Mouse (Mus musculus) hindbrain, embryonic 11.5 days (tissue): ENCODE results near the gene Skap1. TPM values are rescaled to one million over a fixed set of nuclear protein-coding genes. Genes with fewer than 3 reads are reported as not detected.
A peak's percentile ranks its signal among the peaks of the same experiment; 100 is the strongest.

ENCODE experiments used
- ATAC-seq: fragments of 200-750 bp; cut with Nextera tagmentation; 2 replicates; pipeline ENCODE4 v1.8.0; 2017; ENCODE audit warnings: mild to moderate bottlenecking, moderate TSS enrichment, moderate library complexity; ENCODE audit not compliant: low FRiP score
- DNase-seq: peaks from one replicate; pipeline ENCODE4 v3.0.0-alpha.2; 2015; ENCODE audit warnings: low spot score
- H3K27ac ChIP-seq: fragments of 300-500 bp; sonication (generic); 2 replicates; pipeline ENCODE4 v1.5.1; 2014; ENCODE audit warnings: mild to moderate bottlenecking, low read depth, low read length
- H3K27me3 ChIP-seq: fragments of 300-500 bp; sonication (generic); 2 replicates; pipeline ENCODE4 v1.6.1; 2014; ENCODE audit warnings: mild to moderate bottlenecking, low read length, moderate library complexity, mixed read lengths; ENCODE audit not compliant: control insufficient read depth, insufficient read depth
- H3K36me3 ChIP-seq: fragments of 300-500 bp; sonication (generic); 2 replicates; pipeline ENCODE4 v1.6.1; 2014; ENCODE audit warnings: mild to moderate bottlenecking, low read length, moderate library complexity, mixed read lengths; ENCODE audit not compliant: control insufficient read depth, insufficient read depth
- H3K4me1 ChIP-seq: fragments of 300-500 bp; sonication (generic); replicated peaks from 2 replicates; pipeline ENCODE4 v1.6.1; 2014; ENCODE audit warnings: low read length, mixed read lengths; ENCODE audit not compliant: control insufficient read depth, insufficient read depth
- H3K4me2 ChIP-seq: fragments of 300-500 bp; sonication (generic); replicated peaks from 2 replicates; pipeline ENCODE4 v1.6.1; 2014; ENCODE audit warnings: mild to moderate bottlenecking, low read depth, low read length
- H3K4me3 ChIP-seq: fragments of 300-500 bp; sonication (generic); 2 replicates; pipeline ENCODE4 v1.5.1; 2014; ENCODE audit warnings: low read depth, low read length
- H3K9ac ChIP-seq: fragments of 300-500 bp; sonication (generic); 2 replicates; pipeline ENCODE4 v1.6.1; 2014; ENCODE audit warnings: low read depth, low read length
- H3K9me3 ChIP-seq: fragments of 300-500 bp; sonication (generic); 2 replicates; pipeline ENCODE4 v1.6.1; 2016; ENCODE audit warnings: low read length; ENCODE audit not compliant: control insufficient read depth
- WGBS: fragments of 180-500 bp; shearing (Covaris S2); extraction: QIAGEN DNeasy Blood & Tissue Kit; methylation state at CpG from one replicate; pipeline ENCODE4 v1.1.7; 2014; 5-methylcytosine and 5-hydroxymethylcytosine counted together
- polyA plus RNA-seq: library from polyadenylated mRNA; unstranded; fragments of >200 nt; fragmentation: Nextera tagmentation; extraction: Ambion mirVana; gene quantifications from 2 replicates; pipeline ENCODE4 v1.2.1, GENCODE M21; 2014

Gene Skap1
- polyA plus RNA-seq, 1 experiment from 2014 or later, result 0.85 TPM

- no peaks in the 10 kb centered on the region for H3K4me1 ChIP-seq
- WGBS, result 75% methylated on average over 5 of the region's 5 CpGs
Observed at GRCm38 (mm10) chr11:96639805-96640204, 175.4 kb downstream of the Skap1 start.

GRCm38 (mm10) chr11:96642173-96643140 is 178.1 kb downstream of the Skap1 start:
- no peak for DNase-seq
- 74% methylated on average over 17 of the region's 17 CpGs for WGBS
- no peak overlapping the region for H3K4me2 ChIP-seq

More at GRCm38 (mm10) chr11:96639805-96640204, 175.4 kb downstream of the Skap1 start:
- ATAC-seq, result no peak
- Histone ChIP-seq H3K36me3 (no peaks in the 10 kb centered on the region), H3K4me3 (no peak overlapping the region), H3K27ac (no peak overlapping the region), H3K4me2 (no peak overlapping the region), H3K27me3 (no peaks in the 10 kb centered on the region), H3K9me3 (no peaks in the 10 kb centered on the region), H3K9ac (no peak overlapping the region)
- DNase-seq, result no peak

GRCm38 (mm10) chr11:96644969-96645368 is 180.6 kb downstream of the Skap1 start:
- H3K4me3 ChIP-seq, result no peak overlapping the region
- H3K9me3 ChIP-seq, result no peaks in the 10 kb centered on the region
- no peak for DNase-seq
- H3K4me2 ChIP-seq, result no peak overlapping the region
- peak overlapping the region; percentile 74 for H3K27ac ChIP-seq
- H3K36me3 ChIP-seq, result no peaks in the 10 kb centered on the region
- H3K4me1 ChIP-seq, result 0 out of 2 replicates have a peak, but pooled peaks cover 3% of the 10 kb centered on the region
- ATAC-seq, result no peak
- 77% methylated on average over 7 of the region's 7 CpGs for WGBS
- H3K27me3 ChIP-seq, result no peaks in the 10 kb centered on the region
- H3K9ac ChIP-seq, result no peak overlapping the region

More at GRCm38 (mm10) chr11:96642173-96643140, 178.1 kb downstream of the Skap1 start:
- H3K9me3 ChIP-seq, result no peaks in the 10 kb centered on the region
- no peaks in the 10 kb centered on the region for H3K36me3 ChIP-seq
- H3K4me1 ChIP-seq, result 0 out of 2 replicates have a peak, but pooled peaks cover 3% of the 10 kb centered on the region
- ATAC-seq, result no peak
- no peaks in the 10 kb centered on the region for H3K27me3 ChIP-seq
- H3K4me3 ChIP-seq, result no peak overlapping the region
- H3K27ac ChIP-seq, result no peak overlapping the region
- no peak overlapping the region for H3K9ac ChIP-seq

DNA sequence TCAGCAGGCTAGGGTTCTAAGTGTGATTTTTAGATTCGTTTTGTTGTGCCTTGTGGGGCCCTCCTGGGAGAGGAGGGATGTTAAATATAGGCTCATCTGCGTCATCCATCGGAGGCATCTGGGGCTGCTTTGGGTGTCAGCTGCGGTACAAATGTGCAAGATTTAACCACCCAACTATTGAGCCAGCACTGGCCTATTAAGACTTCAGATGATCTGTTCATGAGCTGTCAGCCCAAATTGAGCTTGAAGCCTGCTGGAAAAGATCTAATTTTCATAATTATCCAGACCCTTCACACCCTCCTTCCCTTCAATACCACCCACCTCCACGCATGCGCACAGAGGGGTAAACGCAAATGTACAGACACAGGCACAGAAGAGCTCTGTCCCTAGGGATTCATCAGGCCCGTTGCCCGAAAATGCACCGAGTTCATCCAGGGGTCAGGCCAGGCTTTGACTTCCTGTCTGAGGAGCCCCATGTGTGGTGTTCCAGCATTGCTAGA is 181.2 kb downstream of the Skap1 start:
- peak; percentile 77 for DNase-seq
- WGBS, result 53% methylated on average over 10 of the region's 10 CpGs

DNA sequence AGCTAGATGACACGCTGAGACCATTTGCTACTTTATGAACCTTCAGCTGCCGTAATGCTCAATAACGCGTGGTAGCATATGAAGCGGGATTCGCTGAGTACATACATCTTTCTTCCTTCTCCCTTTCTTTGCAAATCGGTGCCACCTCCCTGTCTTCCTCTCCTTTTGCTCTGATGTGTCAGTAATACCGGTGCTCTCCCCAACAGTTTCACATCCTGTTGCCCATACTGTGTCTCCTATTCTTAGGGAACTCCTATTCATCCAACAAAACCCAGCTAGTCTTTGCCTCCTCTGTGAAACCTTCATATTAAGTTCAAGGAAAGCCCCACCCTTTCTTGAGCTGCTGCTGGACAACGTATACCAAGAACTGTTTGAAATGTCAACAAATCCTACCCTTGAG is 187.5 kb downstream of the Skap1 start:
- no peaks in the 10 kb centered on the region for H3K4me1 ChIP-seq
- DNase-seq (no peak), ATAC-seq (no peak)
- H3K4me3 ChIP-seq, result no peak overlapping the region
- H3K4me2 ChIP-seq, result no peak overlapping the region
- H3K27me3 ChIP-seq, result no peaks in the 10 kb centered on the region
- H3K36me3 ChIP-seq, result no peaks in the 10 kb centered on the region
- WGBS, result 91% methylated on average over 9 of the region's 9 CpGs
- no peaks in the 10 kb centered on the region for H3K9me3 ChIP-seq
- H3K27ac ChIP-seq, result no peak overlapping the region
- H3K9ac ChIP-seq, result no peak overlapping the region

More for the DNA sequence above, 181.2 kb downstream of the Skap1 start:
- Histone ChIP-seq H3K27me3 (no peaks in the 10 kb centered on the region), H3K4me1 (0 out of 2 replicates have a peak, but pooled peaks cover 3% of the 10 kb centered on the region), H3K9ac (no peak overlapping the region), H3K4me3 (no peak overlapping the region), H3K36me3 (no peaks in the 10 kb centered on the region), H3K9me3 (no peaks in the 10 kb centered on the region), H3K27ac (peak overlapping the region; percentile 74), H3K4me2 (no peak overlapping the region)
- ATAC-seq, result peak; percentile 69

GRCm38 (mm10) chr11:96653867-96654266 is 189.5 kb downstream of the Skap1 start:
- ATAC-seq (no peak), DNase-seq (no peak)
- 83% methylated on average over 8 of the region's 8 CpGs for WGBS
- H3K36me3 ChIP-seq, result no peaks in the 10 kb centered on the region
- no peaks in the 10 kb centered on the region for H3K9me3 ChIP-seq
- H3K9ac ChIP-seq, result no peak overlapping the region
- no peaks in the 10 kb centered on the region for H3K4me1 ChIP-seq
- H3K27me3 ChIP-seq, result no peaks in the 10 kb centered on the region
- no peak overlapping the region for H3K4me3 ChIP-seq
- H3K4me2 ChIP-seq, result no peak overlapping the region
- H3K27ac ChIP-seq, result no peak overlapping the region

GRCm38 (mm10) chr11:96658420-96658819 is 194.0 kb downstream of the Skap1 start:
- no peak overlapping the region for H3K9ac ChIP-seq
- no peaks in the 10 kb centered on the region for H3K4me1 ChIP-seq
- H3K9me3 ChIP-seq, result no peaks in the 10 kb centered on the region
- 75% methylated on average over 1 of the region's 1 CpGs for WGBS
- no peak for DNase-seq
- no peak overlapping the region for H3K27ac ChIP-seq
- H3K4me3 ChIP-seq, result no peak overlapping the region
- H3K27me3 ChIP-seq, result no peaks in the 10 kb centered on the region
- ATAC-seq, result no peak
- no peaks in the 10 kb centered on the region for H3K36me3 ChIP-seq
- H3K4me2 ChIP-seq, result no peak overlapping the region

DNA sequence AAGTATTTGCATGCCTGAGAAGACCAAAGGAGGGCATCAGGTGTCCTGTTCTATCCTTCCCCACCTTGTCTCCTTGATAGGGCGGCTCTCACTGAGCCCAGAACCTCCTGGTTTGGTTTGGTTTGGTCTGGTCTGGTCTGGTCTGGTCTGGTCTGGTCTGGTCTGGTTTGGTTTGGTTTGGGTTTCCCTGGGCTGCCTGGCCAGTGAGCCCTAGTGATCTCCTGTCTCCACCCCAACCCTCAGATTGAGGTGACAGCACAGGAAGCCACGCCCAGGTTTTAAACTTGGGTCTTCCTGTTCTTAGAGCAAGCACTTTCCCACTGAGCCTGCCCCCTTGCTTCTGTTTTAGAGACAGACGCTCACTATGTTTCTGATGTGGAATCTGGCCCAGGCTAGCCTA is 202.5 kb downstream of the Skap1 start:
- no peak overlapping the region for H3K4me3 ChIP-seq
- DNase-seq (no peak), ATAC-seq (no peak)
- no peaks in the 10 kb centered on the region for H3K9me3 ChIP-seq
- H3K4me1 ChIP-seq, result no peaks in the 10 kb centered on the region
- no peak overlapping the region for H3K4me2 ChIP-seq
- H3K27ac ChIP-seq, result no peak overlapping the region
- H3K9ac ChIP-seq, result no peak overlapping the region
- WGBS, result 77% methylated on average over 3 of the region's 3 CpGs
- peaks cover 2% of the 10 kb centered on the region; the same call in 1 of the 2 replicates for H3K27me3 ChIP-seq
- no peaks in the 10 kb centered on the region for H3K36me3 ChIP-seq
